Mouse (Mus musculus) megakaryocyte-erythroid progenitor cell, adult 5-6 weeks (primary cell): Measurements from ENCODE around the gene Atad2b. TPM values are rescaled to one million over a fixed set of nuclear protein-coding genes. Genes with fewer than 3 reads are reported as not detected.
"Not testable (repeated sequence)": the region's sequence is repeated elsewhere in the genome, so short reads cannot be mapped to it uniquely, and the experiment has no call there.

Source experiments
- ATAC-seq: replicated peaks from 2 replicates; pipeline ENCODE4 v1.8.0; 2016; ENCODE audit warnings: mild to moderate bottlenecking, inconsistent platforms; ENCODE audit not compliant: severe bottlenecking, poor library complexity, low FRiP score, low TSS enrichment
- total RNA-seq, 2 experiments: library from RNA; stranded (forward) in 1 of 2; stranded (reverse) in 1 of 2; fragments of 200-1000, 215-1000 nt in 1 of 2; fragments of >200 nt in 1 of 2; fragmentation: Nextera tagmentation in 1 of 2; gene quantifications; 2 replicates each; pipeline ENCODE4 v1.2.3; 2014 to 2017

The Atad2b gene
- total RNA-seq, 2 experiments from 2014 or later, result 38.0 to 41.5 TPM

- peak; percentile 82 for ATAC-seq
These were observed 9.9 kb upstream of the Atad2b start, which contains the start of gene Ubxn2a for GRCm38 (mm10) chr12:4906951-4907906. Ubxn2a (minus strand) TSS chr12:4907705.

DNA sequence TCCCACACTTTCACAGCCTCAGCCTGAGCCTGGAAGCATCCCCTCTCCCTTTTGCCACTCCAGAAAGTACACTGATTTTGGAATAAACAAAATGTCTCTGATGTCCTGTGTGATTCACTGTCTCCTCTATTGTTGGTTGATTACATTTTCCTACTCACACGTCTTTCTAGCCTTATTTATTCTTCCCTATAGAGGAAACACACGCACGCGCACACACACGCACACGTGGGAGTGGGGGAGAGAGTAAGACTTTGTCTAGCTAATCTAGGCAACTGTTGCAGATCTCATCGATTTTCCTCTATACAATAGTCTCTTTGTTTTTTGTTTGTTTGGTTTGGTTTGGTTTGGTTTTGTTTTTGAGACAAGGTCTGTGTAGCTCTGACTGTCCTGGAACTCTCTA, 8.8 kb upstream of the Atad2b start:
- no peak for ATAC-seq

DNA sequence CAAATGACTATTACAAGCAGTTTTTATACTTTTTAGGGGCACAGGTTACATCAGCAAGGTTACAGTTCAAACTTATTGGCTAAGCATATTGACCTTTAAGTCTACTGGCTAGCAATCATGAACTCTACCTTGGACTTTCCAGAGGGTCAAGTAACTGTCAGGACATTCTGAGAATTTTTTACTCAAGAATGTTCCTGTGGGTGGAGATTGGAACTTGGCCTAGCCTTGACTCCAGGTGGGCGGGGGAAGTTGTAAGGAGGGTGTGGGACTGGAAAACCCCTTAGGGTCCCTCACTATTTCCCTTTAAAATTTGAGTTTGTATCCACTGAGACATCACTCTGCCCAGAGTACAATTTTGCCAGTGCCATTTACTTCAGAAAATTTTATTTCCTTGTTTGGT, 6.7 kb upstream of the Atad2b start:
- ATAC-seq, result not testable (repeated sequence)

DNA sequence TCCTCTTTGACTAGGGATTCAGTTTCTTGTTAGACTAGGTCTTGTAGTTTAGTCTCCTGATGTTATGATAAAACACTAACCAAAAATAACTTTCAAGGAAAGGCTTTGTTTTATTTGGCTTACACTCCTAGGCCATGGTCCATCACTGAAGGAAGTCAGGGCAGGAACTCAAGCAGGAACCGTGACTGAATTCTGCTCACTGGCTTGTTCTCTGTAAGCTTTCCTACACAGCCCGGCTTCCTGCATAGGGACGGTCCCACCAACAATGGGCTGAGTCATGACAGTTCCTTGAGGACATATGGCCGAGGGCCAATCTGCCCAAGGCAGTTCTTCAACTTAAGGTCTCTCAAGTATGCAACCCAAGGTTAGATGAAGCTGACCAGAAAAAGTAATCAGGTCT, 5.4 kb upstream of the Atad2b start:
- no peak for ATAC-seq

GRCm38 (mm10) chr12:4914441-4914840, 2.7 kb upstream of the Atad2b start:
- ATAC-seq, result no peak

- no peak for ATAC-seq
These were observed 2.2 kb upstream of the Atad2b start for GRCm38 (mm10) chr12:4914944-4915343.

- ATAC-seq, result peak; percentile 48
These were observed 845 bp downstream of the Atad2b start for GRCm38 (mm10) chr12:4917805-4918591.

DNA sequence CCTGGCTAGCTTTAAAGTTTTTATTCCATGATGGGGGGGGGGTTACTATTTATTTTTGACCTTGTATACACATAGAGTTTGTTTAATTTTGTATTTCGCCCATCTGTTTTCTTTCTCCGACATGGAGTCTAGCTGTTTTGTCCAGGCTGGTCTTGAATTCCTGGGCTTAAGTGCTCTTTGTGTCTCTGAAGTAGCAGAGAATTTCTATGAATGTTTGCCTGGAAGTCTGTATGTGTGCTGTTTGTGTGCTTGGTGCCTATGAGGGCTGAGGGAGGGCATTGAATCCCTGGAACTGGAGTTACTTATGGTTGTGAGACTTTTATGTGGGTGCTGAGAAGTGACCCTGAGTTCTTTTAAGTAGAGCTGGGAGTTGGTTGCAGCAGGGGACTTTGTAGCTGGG, 11.0 kb downstream of the Atad2b start:
- ATAC-seq, result no peak

GRCm38 (mm10) chr12:4930820-4931548, 13.8 kb downstream of the Atad2b start:
- ATAC-seq, result no peak

DNA sequence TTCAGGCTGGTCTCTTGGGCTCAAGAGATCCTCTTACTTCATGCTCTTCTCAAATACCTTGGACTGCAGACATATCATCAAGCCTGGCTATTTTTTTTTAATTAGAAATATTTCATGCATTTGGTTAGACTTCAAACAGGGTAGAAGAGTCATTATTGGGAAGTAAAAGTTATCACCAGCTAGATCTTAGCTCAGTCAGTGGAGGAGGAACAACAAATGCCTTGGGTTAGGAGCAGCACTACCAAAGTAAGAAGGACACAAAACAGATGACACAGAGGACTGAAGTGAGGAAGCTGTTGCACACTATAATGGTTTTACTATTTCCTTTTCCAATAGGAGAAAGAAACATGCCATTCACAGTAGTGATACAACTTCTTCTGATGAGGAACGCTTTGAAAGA, 35.1 kb downstream of the Atad2b start:
- ATAC-seq, result no peak

DNA sequence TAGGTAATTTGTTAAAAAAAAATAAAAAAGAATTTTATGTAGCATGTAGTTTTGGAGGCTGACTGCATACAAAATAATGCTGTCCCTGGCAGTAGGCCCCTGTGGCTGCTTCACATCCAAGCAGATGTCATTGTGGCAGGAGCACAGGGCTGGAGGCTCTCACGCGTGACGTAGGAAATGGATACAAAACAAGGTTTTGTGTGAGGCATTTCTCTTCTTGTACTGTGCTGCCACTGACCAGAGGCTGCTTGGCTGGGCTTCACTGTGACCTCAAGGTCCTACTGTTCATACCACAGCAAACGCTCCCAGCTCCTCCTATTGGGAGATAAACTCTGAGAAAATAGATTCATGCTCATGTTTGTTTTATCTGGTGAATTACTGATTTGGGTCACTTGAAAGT, 36.0 kb downstream of the Atad2b start:
- ATAC-seq, result no peak

DNA sequence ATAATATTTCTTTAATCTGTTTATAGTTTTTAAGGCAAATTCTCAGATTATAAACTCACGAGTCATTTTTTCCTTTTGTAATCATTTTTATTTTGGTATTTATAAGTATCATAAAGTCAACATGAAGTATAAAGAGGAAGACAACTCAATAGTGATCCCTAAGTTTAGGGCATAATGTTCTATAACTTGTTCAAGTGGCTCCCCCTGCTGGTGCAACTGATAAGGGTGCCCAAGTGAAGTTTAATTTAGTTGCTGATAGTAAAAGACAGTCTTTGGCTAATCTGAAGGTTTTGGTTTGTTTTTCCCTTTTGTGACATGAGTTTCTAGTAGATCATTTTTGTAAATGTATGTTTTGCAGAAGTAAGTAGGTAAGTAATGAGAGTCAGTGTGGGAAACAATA, 55.8 kb downstream of the Atad2b start:
- peak; percentile 63; the same call in 1 of the 2 replicates for ATAC-seq

GRCm38 (mm10) chr12:4978324-4978723, 61.2 kb downstream of the Atad2b start:
- ATAC-seq, result peak; percentile 55

GRCm38 (mm10) chr12:4996981-4997380, 79.8 kb downstream of the Atad2b start:
- no peak for ATAC-seq

DNA sequence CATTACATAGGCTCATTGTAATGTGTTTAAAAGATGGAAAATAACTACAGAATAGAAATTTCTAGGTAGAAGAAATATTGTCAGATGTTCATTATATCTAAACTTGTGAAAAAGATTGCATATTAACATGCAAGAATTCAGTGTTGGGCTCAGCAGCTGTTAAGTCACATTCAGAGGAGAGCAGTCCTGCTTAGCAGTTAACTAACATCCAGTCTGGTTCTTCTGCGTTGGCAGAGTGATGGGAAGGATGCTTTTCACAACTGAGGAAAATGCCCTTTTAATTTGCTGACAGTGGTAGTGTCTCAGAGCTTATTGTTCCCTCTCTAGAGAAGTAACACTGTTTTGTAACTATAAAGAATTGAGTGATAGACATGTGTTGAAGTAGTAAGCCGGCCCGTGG, 88.2 kb downstream of the Atad2b start:
- ATAC-seq, result no peak

- not testable (repeated sequence) for ATAC-seq
These were observed 88.6 kb downstream of the Atad2b start for GRCm38 (mm10) chr12:5005776-5006175.

GRCm38 (mm10) chr12:5008638-5009037, 91.5 kb downstream of the Atad2b start:
- ATAC-seq, result not testable (repeated sequence)

DNA sequence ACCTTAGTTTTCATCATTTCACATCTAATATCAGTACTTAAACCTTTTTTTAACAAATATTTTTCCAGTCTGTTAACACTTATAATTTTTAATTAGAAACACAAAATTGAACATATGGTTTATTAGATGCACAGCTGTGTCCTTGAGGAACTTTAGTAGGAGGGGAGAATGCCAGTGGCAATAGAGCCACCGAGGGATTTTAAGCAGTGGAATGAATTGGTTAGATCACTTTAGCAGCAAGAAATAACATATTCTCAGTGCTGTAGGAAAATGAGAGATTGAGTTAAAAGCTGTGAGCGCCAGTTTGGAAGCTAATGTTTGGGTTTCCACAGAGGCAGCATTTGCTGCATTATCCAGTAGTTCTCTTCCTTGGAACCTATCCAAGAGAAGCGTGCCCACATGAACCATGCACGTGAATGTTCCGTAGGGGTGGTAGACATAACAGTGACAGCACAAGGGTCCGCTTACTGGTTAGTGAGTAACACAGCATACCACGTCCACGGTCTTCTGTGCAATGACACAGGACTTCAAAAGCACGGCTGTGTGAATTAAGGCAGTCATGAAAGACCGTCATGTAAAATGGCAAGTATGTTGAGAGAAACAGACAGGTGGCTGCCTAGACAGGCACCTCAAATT, 108.2 kb downstream of the Atad2b start:
- ATAC-seq, result no peak

DNA sequence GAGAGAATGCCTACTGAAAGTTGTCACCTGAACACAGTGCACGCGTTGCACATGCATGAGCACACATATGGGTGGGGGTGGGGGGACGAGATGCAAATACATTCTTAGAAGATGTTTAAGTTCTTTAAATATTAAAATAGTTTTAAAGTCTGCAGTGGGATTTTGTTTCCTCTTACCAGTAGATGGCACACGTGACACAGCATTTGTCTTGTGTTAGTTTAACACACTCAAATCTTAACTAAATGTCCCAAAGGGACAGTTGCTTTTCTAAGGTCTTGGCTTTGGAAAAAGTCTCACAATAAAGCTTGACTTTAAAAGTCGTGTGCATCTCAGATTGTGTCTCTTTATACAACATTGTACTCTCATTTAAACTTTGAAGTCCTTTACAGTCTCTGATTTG, 111.9 kb downstream of the Atad2b start:
- no peak for ATAC-seq
